Mouse (Mus musculus): ENCODE results near the gene Camkv.

Gene Camkv

DNA sequence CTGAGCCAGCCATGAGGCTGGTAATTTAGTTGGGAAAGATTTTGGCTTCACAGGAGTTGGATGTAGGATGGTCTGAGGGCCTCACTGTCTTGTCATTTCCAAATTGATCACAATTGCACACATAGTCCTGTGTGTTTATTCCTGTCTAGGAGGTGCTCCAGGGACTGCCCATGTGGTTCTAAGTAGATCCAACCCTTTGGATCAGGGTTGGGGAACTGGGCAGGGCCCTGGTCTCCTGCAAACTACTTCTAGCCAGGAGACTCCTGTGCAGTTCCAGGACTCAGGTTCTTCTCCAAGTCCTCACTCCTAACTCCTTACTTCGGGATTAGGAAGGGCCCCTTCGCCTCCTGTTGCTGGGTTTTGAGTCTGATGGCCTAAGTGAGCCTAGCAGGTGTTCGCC lies at the start of gene Camkv:
Camkv (plus strand) TSS at position 301 of the 400 bp plus-strand sequence.
- no peak for DNase-seq

GRCm38 (mm10) chr9:107887804-107888266 lies 47.6 kb upstream of the Camkv start, which contains the start of gene Mon1a:
Gene Mon1a (plus strand): TSS chr9:107888151.
- peak; percentile 94 for DNase-seq

DNA sequence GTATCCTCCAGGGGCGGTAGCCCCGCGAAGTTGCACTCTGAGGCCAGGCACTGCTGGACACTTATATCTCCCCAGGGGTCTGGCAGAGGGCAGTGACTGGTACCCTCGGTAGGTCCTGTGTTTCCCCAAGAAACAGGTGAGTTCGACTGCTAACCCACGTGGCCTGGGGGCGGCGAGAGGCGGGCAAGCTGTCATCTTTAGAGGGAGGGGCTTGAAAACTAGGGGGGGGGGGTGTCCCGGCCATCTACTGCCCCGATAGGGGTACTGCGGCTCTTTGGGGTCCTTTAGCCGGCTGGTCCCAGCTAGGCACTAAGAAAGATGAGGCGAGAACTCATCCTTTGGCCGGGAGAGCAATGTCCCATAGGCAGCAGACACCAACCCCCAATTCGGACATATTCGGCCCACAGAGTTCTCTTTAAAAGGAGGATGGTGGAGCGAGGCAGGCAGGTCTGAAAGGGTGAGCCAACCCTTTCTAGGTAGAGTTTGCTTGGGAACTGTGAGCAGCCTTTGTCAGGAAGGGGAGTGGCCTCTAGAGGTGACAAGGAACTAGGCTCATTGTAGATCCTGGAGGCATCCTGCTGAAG lies 47.1 kb upstream of the Camkv start:
- DNase-seq, result no peak

GRCm38 (mm10) chr9:107890260-107890659 lies 45.2 kb upstream of the Camkv start:
- no peak for DNase-seq

DNA sequence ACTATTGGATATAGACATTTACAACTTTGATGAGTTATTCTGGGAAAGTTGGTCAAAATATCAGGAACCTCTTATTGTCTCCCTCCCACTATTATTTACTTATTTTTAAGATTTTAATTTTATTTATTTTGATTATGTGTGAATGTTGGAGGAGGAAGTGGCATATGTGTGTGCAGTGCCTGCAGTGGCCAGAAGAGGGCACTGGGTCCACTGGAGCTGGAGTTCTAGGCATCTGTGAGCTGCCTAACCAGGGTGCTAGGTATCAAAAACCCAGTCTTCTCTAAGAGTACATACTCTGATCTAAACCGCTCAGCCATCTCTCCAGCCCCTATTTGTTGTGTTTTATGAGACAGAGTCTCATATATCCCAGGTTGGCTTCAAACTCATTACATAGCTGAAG lies 44.5 kb upstream of the Camkv start:
- no peak for DNase-seq

GRCm38 (mm10) chr9:107898563-107898962 lies 36.9 kb upstream of the Camkv start:
- no peak for DNase-seq

- DNase-seq, result no peak
Observed at GRCm38 (mm10) chr9:107899855-107900254, 35.6 kb upstream of the Camkv start.

DNA sequence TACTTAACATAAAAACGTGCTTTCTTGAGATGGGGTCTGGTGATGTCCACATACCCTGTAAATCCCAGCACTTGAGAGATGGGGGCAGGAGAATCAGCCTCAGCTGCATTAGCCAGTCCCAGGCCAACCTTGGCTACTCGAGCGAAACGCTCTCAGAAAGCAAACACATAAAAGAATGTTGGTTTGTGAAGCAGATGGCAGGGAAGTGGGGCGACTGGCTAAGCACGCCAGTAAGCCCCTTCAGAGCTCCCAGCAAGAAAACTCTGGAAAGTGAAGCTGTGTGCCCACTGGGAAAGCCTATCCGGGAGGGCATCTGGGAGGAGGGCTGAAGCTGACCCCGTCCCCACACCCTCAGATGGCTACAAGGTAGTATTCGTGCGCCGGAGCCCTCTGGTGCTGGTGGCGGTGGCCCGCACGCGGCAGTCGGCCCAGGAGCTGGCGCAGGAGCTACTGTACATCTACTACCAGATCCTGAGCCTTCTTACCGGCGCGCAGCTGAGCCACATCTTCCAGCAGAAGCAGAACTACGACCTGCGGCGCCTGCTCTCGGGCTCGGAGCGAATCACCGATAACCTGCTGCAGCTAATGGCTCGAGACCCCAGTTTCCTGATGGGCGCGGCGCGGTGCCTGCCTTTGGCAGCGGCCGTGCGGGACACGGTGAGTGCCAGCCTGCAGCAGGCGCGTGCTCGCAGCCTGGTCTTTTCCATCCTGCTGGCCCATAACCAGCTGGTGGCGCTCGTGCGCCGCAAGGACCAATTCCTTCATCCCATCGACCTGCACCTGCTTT lies 34.4 kb upstream of the Camkv start:
- DNase-seq, result peak; percentile 94

GRCm38 (mm10) chr9:107901627-107901914 lies 33.9 kb upstream of the Camkv start:
- DNase-seq, result no peak

DNA sequence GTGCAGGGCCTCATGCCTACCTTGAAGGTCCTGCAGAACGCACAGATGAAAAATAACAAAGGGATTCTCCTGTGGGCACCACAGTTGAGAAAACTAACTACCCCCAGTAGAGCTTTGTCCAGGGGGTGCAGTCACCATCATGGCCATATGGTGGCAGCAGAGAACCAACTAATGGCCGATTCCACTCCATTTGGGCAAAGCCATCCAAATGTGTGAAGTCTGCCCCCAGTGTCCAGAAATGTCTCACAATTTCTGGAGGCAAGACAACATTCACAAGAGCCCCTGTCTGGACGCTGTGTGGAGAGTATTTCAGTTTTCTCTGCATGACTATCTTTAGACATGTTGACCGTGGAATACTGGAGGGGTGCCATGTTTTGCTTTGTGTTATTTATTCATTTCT lies 30.7 kb upstream of the Camkv start:
- peak; percentile 80 for DNase-seq

GRCm38 (mm10) chr9:107906252-107906966 lies 29.1 kb upstream of the Camkv start, which contains the start of gene Mst1r:
Gene Mst1r (plus strand): TSS chr9:107906873.
- DNase-seq, result no peak

- no peak for DNase-seq
Observed at GRCm38 (mm10) chr9:107906967-107907800, 28.3 kb upstream of the Camkv start.

GRCm38 (mm10) chr9:107907801-107908120 lies 27.7 kb upstream of the Camkv start:
- no peak for DNase-seq

- DNase-seq, result no peak
Observed at GRCm38 (mm10) chr9:107908410-107909158, 26.9 kb upstream of the Camkv start.

GRCm38 (mm10) chr9:107910025-107910769 lies 25.3 kb upstream of the Camkv start:
- no peak for DNase-seq

GRCm38 (mm10) chr9:107914764-107915420 lies 20.6 kb upstream of the Camkv start:
- DNase-seq, result no peak

DNA sequence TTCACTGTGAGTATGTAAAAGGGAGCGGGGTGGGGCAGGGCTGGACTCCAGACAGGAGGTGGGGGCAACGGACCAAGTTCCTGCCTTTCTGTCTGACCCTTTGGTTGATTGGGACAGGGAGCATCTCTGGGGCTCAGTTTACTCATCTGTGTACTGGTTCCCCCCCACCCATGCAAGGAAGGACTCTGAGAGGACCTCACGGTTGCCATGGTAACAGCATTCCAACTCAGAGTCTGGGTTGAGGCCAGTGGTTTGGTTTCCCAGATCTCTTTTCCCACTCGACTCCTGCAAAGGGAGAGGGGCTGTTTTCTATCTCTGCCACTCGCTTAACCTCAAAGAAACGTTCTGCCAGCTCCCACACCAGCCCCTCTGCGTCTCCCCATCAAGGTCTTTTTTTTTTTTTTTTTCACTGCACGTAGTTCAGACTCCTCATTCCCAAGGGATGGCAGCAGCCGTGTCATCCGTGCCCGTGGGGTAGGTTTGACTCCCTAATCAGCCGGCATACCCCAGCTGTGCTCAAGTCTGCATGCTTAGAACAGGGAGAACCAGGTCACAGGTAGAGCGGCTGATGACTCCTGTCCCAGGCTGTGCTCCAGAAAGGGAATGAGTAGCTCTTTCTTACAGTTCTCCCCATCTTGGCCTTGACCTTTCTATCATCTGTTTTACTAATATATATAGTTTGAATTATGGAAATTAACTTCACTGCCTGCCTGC lies 17.4 kb upstream of the Camkv start:
- no peak for DNase-seq

DNA sequence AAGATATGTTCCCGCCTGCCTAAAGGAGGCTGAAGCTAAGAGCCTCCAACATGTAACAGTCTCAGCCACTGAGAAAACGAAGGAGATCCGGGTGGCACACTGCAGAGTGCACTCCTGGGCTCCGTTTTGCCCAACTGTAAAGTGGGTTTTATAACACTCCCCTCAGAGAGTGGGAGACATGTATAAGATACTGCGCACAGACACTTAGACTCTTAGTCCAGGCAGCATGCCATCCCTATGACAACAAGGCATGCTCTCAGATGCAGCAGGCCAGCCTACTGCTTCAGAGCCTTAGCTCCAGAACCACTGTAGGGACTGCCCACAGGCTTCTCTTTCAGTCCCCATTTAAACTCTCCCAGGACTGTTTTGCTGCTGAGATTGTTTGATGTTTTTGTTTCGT lies 16.6 kb upstream of the Camkv start:
- DNase-seq, result no peak

DNA sequence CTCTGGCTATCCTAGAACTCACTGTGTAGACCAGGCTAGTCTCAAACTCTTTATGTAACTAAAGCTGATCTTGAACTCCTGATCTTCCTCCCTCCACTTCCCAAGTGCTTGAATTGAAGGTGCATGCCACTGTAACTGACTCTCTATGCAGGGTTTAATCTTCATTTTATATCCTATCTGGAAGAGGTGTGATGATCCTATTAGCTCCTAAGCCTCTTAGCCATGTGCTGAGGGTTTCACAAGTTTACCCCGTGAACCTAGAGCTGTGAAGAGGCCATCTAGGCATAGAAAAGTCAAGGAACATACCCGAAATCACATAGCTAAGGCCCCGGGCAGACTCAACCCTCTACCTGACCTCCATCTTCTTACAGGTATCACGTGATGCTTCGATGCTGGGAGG lies 16.0 kb upstream of the Camkv start:
- no peak for DNase-seq

- DNase-seq, result no peak
Observed at GRCm38 (mm10) chr9:107923021-107923420, 12.5 kb upstream of the Camkv start.
